Mouse (Mus musculus): ENCODE measurements around the gene Wnk2. TPM values are rescaled to one million over a fixed set of nuclear protein-coding genes. Genes with fewer than 3 reads are reported as not detected.
A peak's percentile ranks its signal among the peaks of the same experiment; 100 is the strongest.
"Not testable (repeated sequence)": the region's sequence is repeated elsewhere in the genome, so short reads cannot be mapped to it uniquely, and the experiment has no call there.

Wnk2 gene
- polyA plus RNA-seq, 1 experiment from 2014 or later, result 0.14 TPM

GRCm38 (mm10) chr13:49054753-49055152 is 93.1 kb downstream of the Wnk2 start:
- H3K4me2 ChIP-seq; H3K4me3 ChIP-seq; ATAC-seq; H3K36me3 ChIP-seq; H3K27ac ChIP-seq; H3K27me3 ChIP-seq (replicated peaks); H3K9ac ChIP-seq; H3K9me3 ChIP-seq (replicated peaks); H3K4me1 ChIP-seq: not testable (repeated sequence)

- no peak overlapping the region for H3K9ac ChIP-seq
- H3K4me1 ChIP-seq, result no peaks in the 10 kb centered on the region
- H3K36me3 ChIP-seq, result no peaks in the 10 kb centered on the region
- 53% methylated on average over 2 of the region's 2 CpGs for WGBS (ENCODE audit: insufficient replicate concordance)
- H3K27me3 ChIP-seq (replicated peaks), result peaks cover 4% of the 10 kb centered on the region; the same call in 1 of the 2 replicates
- H3K9me3 ChIP-seq (replicated peaks), result no peaks in the 10 kb centered on the region
- no peak overlapping the region for H3K4me2 ChIP-seq
- ATAC-seq, result no peak
- no peak overlapping the region for H3K27ac ChIP-seq
- no peak overlapping the region for H3K4me3 ChIP-seq
Observed at GRCm38 (mm10) chr13:49053333-49053732, 94.5 kb downstream of the Wnk2 start.

GRCm38 (mm10) chr13:49052512-49052911 is 95.3 kb downstream of the Wnk2 start:
- no peak overlapping the region for H3K9ac ChIP-seq
- no peaks in the 10 kb centered on the region for H3K9me3 ChIP-seq (replicated peaks)
- H3K4me3 ChIP-seq, result no peak overlapping the region
- ATAC-seq, result no peak
- H3K36me3 ChIP-seq, result no peaks in the 10 kb centered on the region
- 28% methylated on average over 9 of the region's 9 CpGs for WGBS (ENCODE audit: insufficient replicate concordance)
- no peaks in the 10 kb centered on the region for H3K4me1 ChIP-seq
- no peak overlapping the region for H3K27ac ChIP-seq
- no peak overlapping the region for H3K4me2 ChIP-seq
- peaks cover 4% of the 10 kb centered on the region; the same call in 1 of the 2 replicates for H3K27me3 ChIP-seq (replicated peaks)

DNA sequence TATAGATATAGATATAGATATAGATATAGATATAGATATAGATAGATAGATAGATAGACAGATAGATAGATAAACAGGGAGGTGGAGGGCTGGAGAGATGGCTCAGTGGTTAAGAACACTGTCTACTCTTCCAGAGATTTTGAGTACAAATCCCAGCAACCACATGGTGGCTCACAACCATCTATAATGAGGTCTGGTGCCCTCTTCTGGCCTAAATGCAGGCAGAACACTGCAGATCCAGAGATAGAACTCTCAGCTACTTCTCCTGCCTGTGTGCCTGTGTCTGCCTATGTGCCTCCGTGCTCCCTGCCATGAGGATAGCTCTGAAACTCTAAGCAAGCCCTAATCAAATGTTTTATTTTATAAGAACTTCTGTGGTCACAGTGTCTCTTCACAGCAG is 100.4 kb downstream of the Wnk2 start:
- H3K4me3 ChIP-seq, result no peak overlapping the region
- H3K9ac ChIP-seq, result no peak overlapping the region
- H3K36me3 ChIP-seq, result no peaks in the 10 kb centered on the region
- no peak for ATAC-seq
- no peaks in the 10 kb centered on the region for H3K4me1 ChIP-seq
- no peaks in the 10 kb centered on the region for H3K27me3 ChIP-seq (replicated peaks)
- H3K27ac ChIP-seq, result no peak overlapping the region
- H3K4me2 ChIP-seq, result no peak overlapping the region
- WGBS (ENCODE audit: insufficient replicate concordance), result 52% methylated on average over 1 of the region's 1 CpGs
- no peaks in the 10 kb centered on the region for H3K9me3 ChIP-seq (replicated peaks)

DNA sequence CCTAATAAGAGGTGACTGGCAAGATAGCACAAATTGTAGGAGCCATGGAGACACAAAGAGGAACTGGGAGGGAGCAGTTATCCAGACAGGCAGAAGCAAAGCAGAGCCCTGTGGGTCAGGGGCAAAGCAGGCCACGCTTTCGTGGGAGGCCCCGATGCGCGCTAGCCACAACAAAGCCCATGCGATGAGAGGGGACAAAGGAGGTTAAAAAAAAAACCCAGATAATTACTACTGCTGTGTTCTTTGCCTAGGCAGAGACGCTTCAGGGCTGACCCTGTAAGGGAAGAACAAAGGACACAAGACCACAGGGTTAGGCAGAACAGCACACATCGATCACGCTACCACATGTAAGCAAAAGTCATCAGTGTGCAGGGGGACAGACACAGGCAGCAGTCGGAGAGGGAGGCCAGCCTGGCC is 103.7 kb downstream of the Wnk2 start:
- no peaks in the 10 kb centered on the region for H3K36me3 ChIP-seq
- H3K27me3 ChIP-seq (replicated peaks), result no peaks in the 10 kb centered on the region
- H3K4me2 ChIP-seq, result no peak overlapping the region
- no peaks in the 10 kb centered on the region for H3K4me1 ChIP-seq
- 68% methylated on average over 10 of the region's 10 CpGs for WGBS (ENCODE audit: insufficient replicate concordance)
- H3K9ac ChIP-seq, result no peak overlapping the region
- no peak overlapping the region for H3K27ac ChIP-seq
- no peaks in the 10 kb centered on the region for H3K9me3 ChIP-seq (replicated peaks)
- ATAC-seq, result no peak
- H3K4me3 ChIP-seq, result no peak overlapping the region

DNA sequence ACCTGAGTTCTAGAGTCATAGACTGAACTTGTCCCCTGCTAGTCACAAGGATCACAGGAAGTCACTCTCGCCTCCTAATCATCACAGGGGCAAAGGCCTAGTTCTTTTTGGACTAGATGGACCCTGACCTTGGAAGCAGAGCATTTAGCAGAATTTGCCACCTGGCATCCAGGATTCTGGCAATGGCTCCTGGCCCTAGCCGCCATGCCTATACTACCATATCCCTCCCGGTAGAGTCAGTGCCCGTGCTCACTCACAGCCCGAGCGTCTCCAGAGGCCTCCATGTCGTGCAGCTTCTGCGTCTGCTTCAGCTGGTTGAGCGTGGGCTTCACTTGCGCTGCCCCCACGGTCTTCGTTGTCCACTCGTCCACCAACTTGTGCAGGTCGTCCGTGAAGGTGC is 105.4 kb downstream of the Wnk2 start:
- WGBS (ENCODE audit: insufficient replicate concordance), result 80% methylated on average over 15 of the region's 15 CpGs
- Histone ChIP-seq H3K4me3 (no peak overlapping the region), H3K27me3 (replicated peaks) (no peaks in the 10 kb centered on the region), H3K4me1 (no peaks in the 10 kb centered on the region), H3K9me3 (replicated peaks) (no peaks in the 10 kb centered on the region), H3K9ac (no peak overlapping the region), H3K36me3 (no peaks in the 10 kb centered on the region), H3K4me2 (no peak overlapping the region), H3K27ac (no peak overlapping the region)
- no peak for ATAC-seq

DNA sequence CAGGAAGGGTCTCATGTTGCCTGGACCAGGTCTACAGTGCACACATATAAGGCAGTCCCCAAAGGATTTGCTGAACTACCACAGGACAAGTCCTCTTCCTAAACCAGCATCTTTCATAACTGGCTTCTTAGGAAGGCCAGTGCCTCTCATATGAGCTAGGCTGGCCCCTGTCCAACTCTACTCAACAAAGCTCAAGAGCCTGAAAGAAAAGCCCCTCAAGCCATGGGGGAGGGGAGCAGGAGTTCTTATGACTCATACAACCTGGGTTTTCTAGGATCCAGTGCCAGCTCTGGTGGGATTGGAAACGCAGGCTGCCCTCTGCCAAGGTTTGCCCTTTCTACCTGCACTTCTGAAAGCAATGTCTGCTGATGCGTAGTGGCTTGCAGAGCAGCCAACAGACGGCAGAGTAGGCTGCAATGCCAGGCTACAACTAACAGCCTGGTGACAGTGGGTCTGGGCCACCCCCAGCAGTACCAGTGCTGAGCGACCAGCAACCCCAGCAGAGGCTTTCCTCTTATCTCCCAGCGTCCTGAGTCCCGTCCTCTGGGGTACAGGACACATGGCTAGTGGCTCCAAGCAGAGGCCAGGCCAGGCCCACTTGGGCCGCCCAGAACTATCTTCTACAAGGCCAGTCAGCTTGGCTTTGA is 110.8 kb downstream of the Wnk2 start:
- no peak overlapping the region for H3K9ac ChIP-seq
- H3K27me3 ChIP-seq (replicated peaks), result no peaks in the 10 kb centered on the region
- no peaks in the 10 kb centered on the region for H3K36me3 ChIP-seq
- no peak overlapping the region for H3K4me2 ChIP-seq
- no peaks in the 10 kb centered on the region for H3K4me1 ChIP-seq
- no peak for ATAC-seq
- H3K9me3 ChIP-seq (replicated peaks), result no peaks in the 10 kb centered on the region
- no peak overlapping the region for H3K27ac ChIP-seq
- H3K4me3 ChIP-seq, result no peak overlapping the region
- 55% methylated on average over 7 of the region's 7 CpGs for WGBS (ENCODE audit: insufficient replicate concordance)

DNA sequence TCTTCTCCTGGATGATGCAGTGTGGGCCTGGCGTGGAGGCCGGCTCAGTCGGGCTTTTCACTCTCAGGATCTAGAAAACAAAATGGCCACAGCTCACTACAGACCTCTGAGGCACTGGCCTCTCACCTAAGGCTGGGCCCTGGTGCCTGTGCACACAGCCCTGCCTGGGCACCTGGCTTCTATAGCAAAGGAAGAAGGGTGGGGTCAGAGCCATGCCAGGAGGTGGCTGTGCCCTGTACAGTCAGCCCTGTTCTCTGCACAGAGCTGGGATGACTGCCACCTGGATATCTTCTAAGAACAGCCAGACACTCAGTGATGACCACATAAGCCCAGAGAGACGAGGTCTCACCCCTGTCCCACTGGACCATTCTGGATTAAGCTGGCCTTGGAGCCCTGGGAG is 111.4 kb downstream of the Wnk2 start:
- Histone ChIP-seq H3K27me3 (replicated peaks) (no peaks in the 10 kb centered on the region), H3K36me3 (no peaks in the 10 kb centered on the region), H3K4me3 (no peak overlapping the region), H3K9me3 (replicated peaks) (no peaks in the 10 kb centered on the region), H3K27ac (no peak overlapping the region), H3K4me2 (no peak overlapping the region), H3K4me1 (no peaks in the 10 kb centered on the region), H3K9ac (no peak overlapping the region)
- ATAC-seq, result no peak
- 57% methylated on average over 4 of the region's 4 CpGs for WGBS (ENCODE audit: insufficient replicate concordance)

DNA sequence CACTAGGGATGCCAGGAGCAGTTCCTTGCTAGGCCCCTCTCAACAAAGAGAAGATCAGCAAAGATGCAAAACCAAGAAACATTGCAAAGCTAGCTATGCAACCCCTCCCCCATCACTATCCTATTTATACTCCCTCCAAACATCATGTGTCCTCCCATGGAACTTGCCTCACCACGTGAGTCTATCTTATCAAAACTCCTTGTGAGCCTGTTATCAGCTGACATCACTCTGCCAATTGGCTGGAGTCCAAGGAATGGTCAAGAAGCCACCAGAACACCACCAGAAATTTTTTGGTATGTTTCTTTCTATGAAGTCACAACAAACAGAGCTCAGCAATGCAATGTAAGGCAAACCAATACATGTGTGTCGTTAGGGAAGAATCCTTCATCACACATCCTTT is 116.8 kb downstream of the Wnk2 start:
- Histone ChIP-seq H3K27ac (no peak overlapping the region), H3K9me3 (replicated peaks) (no peaks in the 10 kb centered on the region), H3K4me3 (no peak overlapping the region), H3K36me3 (no peaks in the 10 kb centered on the region), H3K4me2 (no peak overlapping the region), H3K4me1 (no peaks in the 10 kb centered on the region), H3K9ac (no peak overlapping the region), H3K27me3 (replicated peaks) (no peaks in the 10 kb centered on the region; the same call in 1 of the 2 replicates)
- WGBS (ENCODE audit: insufficient replicate concordance), result 47% methylated on average over 2 of the region's 2 CpGs
- ATAC-seq, result no peak

GRCm38 (mm10) chr13:49028757-49029539 is 118.9 kb downstream of the Wnk2 start:
- Histone ChIP-seq H3K27ac (no peak overlapping the region), H3K36me3 (no peaks in the 10 kb centered on the region), H3K4me3 (no peak overlapping the region), H3K9me3 (replicated peaks) (no peaks in the 10 kb centered on the region), H3K27me3 (replicated peaks) (no peaks in the 10 kb centered on the region; the same call in 1 of the 2 replicates), H3K9ac (no peak overlapping the region), H3K4me2 (no peak overlapping the region), H3K4me1 (peaks cover 17% of the 10 kb centered on the region)
- 52% methylated on average over 8 of the region's 8 CpGs for WGBS (ENCODE audit: insufficient replicate concordance)
- no peak for ATAC-seq

- Histone ChIP-seq H3K9ac (no peak overlapping the region), H3K4me2 (no peak overlapping the region), H3K27ac (no peak overlapping the region), H3K27me3 (replicated peaks) (no peaks in the 10 kb centered on the region; the same call in 1 of the 2 replicates), H3K4me1 (peaks cover 17% of the 10 kb centered on the region), H3K4me3 (no peak overlapping the region), H3K36me3 (no peaks in the 10 kb centered on the region), H3K9me3 (replicated peaks) (no peaks in the 10 kb centered on the region)
- no peak for ATAC-seq
- 71% methylated on average over 8 of the region's 8 CpGs for WGBS (ENCODE audit: insufficient replicate concordance)
Observed at GRCm38 (mm10) chr13:49027057-49027456, 120.8 kb downstream of the Wnk2 start.

GRCm38 (mm10) chr13:49025521-49025920 is 122.3 kb downstream of the Wnk2 start:
- H3K9ac ChIP-seq, result no peak overlapping the region
- no peak for ATAC-seq
- no peaks in the 10 kb centered on the region for H3K9me3 ChIP-seq (replicated peaks)
- no peaks in the 10 kb centered on the region; the same call in 1 of the 2 replicates for H3K27me3 ChIP-seq (replicated peaks)
- H3K27ac ChIP-seq, result no peak overlapping the region
- H3K4me1 ChIP-seq, result peaks cover 17% of the 10 kb centered on the region
- H3K4me3 ChIP-seq, result no peak overlapping the region
- no peaks in the 10 kb centered on the region for H3K36me3 ChIP-seq
- peak overlapping the region; percentile 42; the same call in 1 of the 2 replicates for H3K4me2 ChIP-seq
- 26% methylated on average over 1 of the region's 1 CpGs for WGBS (ENCODE audit: insufficient replicate concordance)

Data from liver, embryonic 12.5 days (tissue).